Mouse (Mus musculus): ENCODE measurements around the gene Enpp4. TPM values are rescaled to one million over a fixed set of nuclear protein-coding genes. Genes with fewer than 3 reads are reported as not detected.

Enpp4 gene
- total RNA-seq (2021): 10 to 100 TPM; 17.6 to 17.9 TPM
- long read RNA-seq, experiment 1, full-length matches to known transcripts: 17 of 21 reads
- long read RNA-seq, experiment 1, partial matches to known transcripts: 2 of 21 reads
- long read RNA-seq, experiment 1, other reads (novel, unspliced or antisense): 2 of 21 reads
- long read RNA-seq, experiment 2, full-length matches to known transcripts: 19 of 27 reads
- long read RNA-seq, experiment 2, partial matches to known transcripts: 3 of 27 reads
- long read RNA-seq, experiment 2, other reads (novel, unspliced or antisense): 5 of 27 reads

- DNase-seq: peak; percentile 92
- intact Hi-C loops (cut with DNase I; ENCODE audit: low total_unique reads): no loop called here
Measured at GRCm38 (mm10) chr17:44105287-44106138, at the start of gene Enpp4. Gene Enpp4, minus strand, starts transcription at chr17:44105809.

- DNase-seq: no peak
- intact Hi-C loops (cut with DNase I; ENCODE audit: low total_unique reads): no loop called here
Measured at GRCm38 (mm10) chr17:44155204-44155603, 49.6 kb upstream of the Enpp4 start.

GRCm38 (mm10) chr17:44153871-44154270, 48.3 kb upstream of the Enpp4 start:
- no peak for DNase-seq
- intact Hi-C loops (cut with DNase I; ENCODE audit: low total_unique reads): no loop called here

- no peak for DNase-seq
Measured at GRCm38 (mm10) chr17:44151889-44152288, 46.3 kb upstream of the Enpp4 start.

GRCm38 (mm10) chr17:44151130-44151529, 45.5 kb upstream of the Enpp4 start:
- peak; percentile 45 for DNase-seq
- intact Hi-C loops (cut with DNase I; ENCODE audit: low total_unique reads): no loop called here

More at GRCm38 (mm10) chr17:44151889-44152288, 46.3 kb upstream of the Enpp4 start:
- intact Hi-C loops (cut with DNase I; ENCODE audit: low total_unique reads): no loop called here

GRCm38 (mm10) chr17:44148109-44148846, 42.7 kb upstream of the Enpp4 start:
- intact Hi-C loops (cut with DNase I; ENCODE audit: low total_unique reads): loop anchor here (2.0 kb wide), 1 partner anchor 109 kb away; no protein-coding TSS in a partner anchor
- DNase-seq: no peak

GRCm38 (mm10) chr17:44145806-44146205, 40.2 kb upstream of the Enpp4 start:
- intact Hi-C loops (cut with DNase I; ENCODE audit: low total_unique reads): no loop called here
- no peak for DNase-seq

- DNase-seq: no peak
- intact Hi-C loops (cut with DNase I; ENCODE audit: low total_unique reads): no loop called here
Measured at GRCm38 (mm10) chr17:44136863-44137640, 31.4 kb upstream of the Enpp4 start.

- intact Hi-C loops (cut with DNase I; ENCODE audit: low total_unique reads): no loop called here
Measured at GRCm38 (mm10) chr17:44136018-44136417, 30.4 kb upstream of the Enpp4 start.

GRCm38 (mm10) chr17:44134545-44134944, 28.9 kb upstream of the Enpp4 start:
- no peak for DNase-seq
- intact Hi-C loops (cut with DNase I; ENCODE audit: low total_unique reads): no loop called here

More at GRCm38 (mm10) chr17:44136018-44136417, 30.4 kb upstream of the Enpp4 start:
- no peak for DNase-seq

- no peak for DNase-seq
- intact Hi-C loops (cut with DNase I; ENCODE audit: low total_unique reads): no loop called here
Measured at GRCm38 (mm10) chr17:44134106-44134505, 28.5 kb upstream of the Enpp4 start.

GRCm38 (mm10) chr17:44130429-44130828, 24.8 kb upstream of the Enpp4 start:
- peak; percentile 65 for DNase-seq
- intact Hi-C loops (cut with DNase I; ENCODE audit: low total_unique reads): no loop called here

GRCm38 (mm10) chr17:44129092-44129750, 23.6 kb upstream of the Enpp4 start:
- no peak for DNase-seq
- intact Hi-C loops (cut with DNase I; ENCODE audit: low total_unique reads): loop anchor here (5.0 kb wide), 1 partner anchor 247 kb away; no protein-coding TSS in a partner anchor

- no peak for DNase-seq
- intact Hi-C loops (cut with DNase I; ENCODE audit: low total_unique reads): no loop called here
Measured at GRCm38 (mm10) chr17:44121366-44122100, 15.9 kb upstream of the Enpp4 start.

- intact Hi-C loops (cut with DNase I; ENCODE audit: low total_unique reads): no loop called here
- no peak for DNase-seq
Measured at GRCm38 (mm10) chr17:44118231-44118630, 12.6 kb upstream of the Enpp4 start.

GRCm38 (mm10) chr17:44117721-44118120, 12.1 kb upstream of the Enpp4 start:
- intact Hi-C loops (cut with DNase I; ENCODE audit: low total_unique reads): no loop called here
- no peak for DNase-seq

GRCm38 (mm10) chr17:44116584-44116983, 11.0 kb upstream of the Enpp4 start:
- intact Hi-C loops (cut with DNase I; ENCODE audit: low total_unique reads): no loop called here
- DNase-seq: no peak

GRCm38 (mm10) chr17:44108331-44108730, 2.7 kb upstream of the Enpp4 start:
- no peak for DNase-seq
- intact Hi-C loops (cut with DNase I; ENCODE audit: low total_unique reads): no loop called here

Data from gastrocnemius, postnatal 14 days (tissue).